Mouse (Mus musculus) ES-CJ7 (cell line): ENCODE measurements around the gene Actr3.

Experiments used
- DNase-seq: peaks from one replicate; pipeline ENCODE4 v3.0.0; 2011; ENCODE audit warnings: low read depth, low spot score

Gene Actr3

GRCm38 (mm10) chr1:125351416-125352037 is 84.0 kb downstream of the Actr3 start:
- DNase-seq = no peak

- DNase-seq = no peak
Measured at GRCm38 (mm10) chr1:125350843-125351242, 84.7 kb downstream of the Actr3 start.

- no peak for DNase-seq
Measured at GRCm38 (mm10) chr1:125345854-125346253, 89.7 kb downstream of the Actr3 start.

GRCm38 (mm10) chr1:125345448-125345847 is 90.1 kb downstream of the Actr3 start:
- no peak for DNase-seq

- no peak for DNase-seq
Measured at GRCm38 (mm10) chr1:125343105-125343504, 92.4 kb downstream of the Actr3 start.
